Mouse (Mus musculus) MN1 (cell line): ENCODE measurements around the gene Brd3os.

ENCODE experiments used
- DNase-seq: peaks from one replicate; pipeline ENCODE4 v3.0.0-alpha.2; 2016; ENCODE audit warnings: low spot score

The Brd3os gene

DNA sequence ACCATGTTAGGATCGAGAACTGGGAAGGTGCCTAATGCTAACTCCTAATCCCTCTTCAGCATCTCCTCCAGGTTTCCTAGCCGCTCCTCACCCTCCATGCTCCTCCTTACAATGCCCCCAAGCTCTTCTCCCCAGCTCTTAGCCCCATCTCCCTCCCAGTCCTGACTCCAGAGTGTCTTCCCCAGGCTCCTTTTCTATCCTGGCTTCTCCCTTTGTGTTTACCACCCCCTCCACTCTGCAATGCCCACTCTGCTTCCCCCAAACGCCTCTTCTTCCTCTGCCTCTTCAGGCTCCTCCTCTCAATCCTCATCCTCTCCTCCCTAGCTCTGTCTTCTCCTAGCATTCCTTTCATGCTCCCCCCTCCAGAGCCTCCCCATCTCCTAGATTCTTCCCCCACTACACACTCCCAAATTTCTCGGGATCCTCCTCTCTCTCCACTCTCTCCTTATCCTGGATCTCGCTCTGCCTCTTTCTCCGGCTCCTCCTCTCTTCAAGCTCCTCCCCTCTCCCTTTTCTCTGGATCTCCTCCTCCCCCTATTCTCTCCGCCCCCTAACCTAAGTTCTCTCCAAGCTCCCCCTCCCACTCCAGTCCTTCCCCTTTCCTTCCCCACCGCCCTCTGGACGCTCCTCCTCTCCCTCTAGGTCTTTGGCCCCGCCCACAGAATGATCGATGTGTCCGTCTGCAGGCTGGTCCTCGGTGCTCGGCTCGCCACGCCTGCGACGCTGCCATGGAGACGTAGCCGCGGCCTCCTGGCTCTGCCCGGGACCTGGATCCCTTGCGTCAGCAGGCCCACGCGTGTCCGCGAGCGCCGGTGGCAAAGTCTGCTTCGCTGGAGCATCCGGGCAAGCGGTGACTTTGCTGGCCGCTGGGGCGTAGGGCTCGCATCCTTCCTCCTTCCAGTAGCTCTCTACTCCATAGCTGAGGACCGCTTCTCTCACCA lies at the start of gene Brd3os:
TSS of gene Brd3os (plus strand) at position 558 of the 941 bp plus-strand sequence.
- DNase-seq, result peak; percentile 97

DNA sequence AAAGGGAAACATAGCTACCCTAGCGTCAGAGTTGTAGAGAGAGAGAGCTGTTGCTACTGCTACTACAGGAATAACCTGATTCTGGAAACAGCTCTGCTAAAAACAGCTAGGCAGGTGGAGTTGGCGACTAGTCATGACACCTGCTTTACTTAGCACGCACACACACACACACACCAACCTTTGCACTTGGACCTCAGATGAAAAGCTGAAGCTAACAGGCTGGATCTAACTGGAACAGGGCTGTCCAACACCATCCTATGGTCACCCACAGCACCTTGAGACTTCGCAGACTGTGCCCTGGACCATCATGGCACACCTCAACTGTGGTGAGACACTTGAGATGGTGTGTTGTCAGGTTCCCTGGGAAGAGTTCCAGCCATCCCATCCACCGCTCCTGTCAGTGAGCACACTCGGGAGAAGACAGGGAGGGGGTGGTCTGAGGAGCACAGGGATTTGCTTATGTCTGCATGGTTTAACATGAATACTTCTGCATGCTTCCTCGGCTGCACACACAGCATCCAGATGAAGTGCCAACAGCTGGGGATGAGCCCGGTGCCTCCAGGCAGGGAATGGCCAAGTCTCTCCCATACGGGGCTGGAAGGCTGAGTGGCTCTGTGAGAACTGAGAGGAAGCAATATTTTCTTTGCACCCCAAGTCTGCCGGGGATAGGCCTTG lies 47.8 kb upstream of the Brd3os start:
- DNase-seq, result no peak

DNA sequence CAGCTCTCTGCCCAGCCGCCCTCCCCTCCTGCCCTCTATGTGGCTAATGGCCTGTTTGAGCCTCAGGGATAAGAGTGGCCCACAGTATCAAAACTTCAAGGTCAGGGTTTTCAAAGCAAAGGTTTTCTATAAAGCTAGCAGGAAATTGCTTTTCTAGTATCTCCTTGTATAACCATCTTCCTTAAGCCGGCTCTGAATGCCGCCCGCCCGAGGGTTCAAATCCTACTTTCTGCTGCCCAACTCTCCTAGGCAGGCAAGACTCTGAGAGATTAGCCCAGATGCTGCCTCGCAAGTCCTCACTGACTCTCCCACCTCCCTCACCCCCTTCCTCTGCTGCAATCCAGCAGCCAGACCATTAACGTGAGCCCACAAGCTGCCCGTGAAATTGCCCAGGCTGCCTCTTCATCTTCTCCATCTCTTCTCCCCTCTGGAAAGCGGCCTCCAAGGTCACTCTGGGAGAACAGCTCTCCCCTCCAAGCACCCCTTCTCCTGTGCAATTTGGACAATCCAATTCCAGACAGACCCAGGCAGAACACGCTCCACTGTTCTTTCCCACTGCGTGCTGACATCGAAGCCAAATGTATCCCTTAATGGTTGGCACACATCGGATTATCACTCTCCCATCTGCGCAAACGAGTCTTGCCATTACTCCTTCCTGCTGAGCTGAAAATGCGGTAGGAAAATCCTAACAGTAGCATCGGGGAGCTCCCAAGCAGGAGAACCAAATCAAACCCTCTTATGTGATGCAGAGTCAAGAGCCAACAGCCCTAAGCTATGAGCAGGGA lies 45.3 kb upstream of the Brd3os start:
- DNase-seq, result no peak

DNA sequence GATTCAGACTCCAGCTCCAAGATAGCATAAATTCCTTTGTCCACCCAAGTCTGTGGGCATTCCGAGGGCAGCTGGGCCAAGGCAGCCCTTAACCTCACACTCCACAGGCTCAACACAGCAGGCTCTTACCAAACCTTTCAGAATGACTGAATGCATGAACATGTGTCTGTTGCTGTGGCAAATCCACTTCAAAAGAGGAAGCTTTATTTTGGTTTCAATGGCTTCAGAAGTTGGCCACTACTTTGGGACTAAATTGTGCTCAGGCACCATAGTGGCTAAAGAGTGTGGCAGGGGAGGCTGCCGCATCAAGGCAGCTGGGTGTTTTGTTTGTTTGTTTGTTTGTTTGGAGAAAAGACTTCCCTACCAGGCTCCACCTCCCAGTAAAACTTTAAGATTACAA lies 42.0 kb upstream of the Brd3os start:
- DNase-seq, result no peak

DNA sequence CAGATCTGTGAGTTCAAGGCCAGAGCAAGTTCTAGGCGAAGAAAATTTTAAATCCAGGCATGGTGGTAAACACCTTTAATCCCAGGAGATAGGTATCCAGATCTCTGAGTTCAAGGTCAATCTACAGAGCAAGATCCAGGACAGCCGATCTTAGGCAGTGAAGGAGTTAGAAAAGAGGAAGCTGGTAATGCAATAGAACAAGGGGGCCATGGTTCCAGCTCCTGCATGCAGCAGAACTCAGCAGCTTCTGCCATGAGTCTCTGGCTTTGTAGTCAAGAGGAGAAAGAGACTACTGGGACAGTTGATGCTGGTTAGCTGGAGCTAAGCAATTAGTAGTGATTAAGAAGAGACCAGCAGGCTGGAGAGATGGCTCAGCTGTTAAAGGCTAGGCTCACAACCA lies 40.6 kb upstream of the Brd3os start:
- no peak for DNase-seq

DNA sequence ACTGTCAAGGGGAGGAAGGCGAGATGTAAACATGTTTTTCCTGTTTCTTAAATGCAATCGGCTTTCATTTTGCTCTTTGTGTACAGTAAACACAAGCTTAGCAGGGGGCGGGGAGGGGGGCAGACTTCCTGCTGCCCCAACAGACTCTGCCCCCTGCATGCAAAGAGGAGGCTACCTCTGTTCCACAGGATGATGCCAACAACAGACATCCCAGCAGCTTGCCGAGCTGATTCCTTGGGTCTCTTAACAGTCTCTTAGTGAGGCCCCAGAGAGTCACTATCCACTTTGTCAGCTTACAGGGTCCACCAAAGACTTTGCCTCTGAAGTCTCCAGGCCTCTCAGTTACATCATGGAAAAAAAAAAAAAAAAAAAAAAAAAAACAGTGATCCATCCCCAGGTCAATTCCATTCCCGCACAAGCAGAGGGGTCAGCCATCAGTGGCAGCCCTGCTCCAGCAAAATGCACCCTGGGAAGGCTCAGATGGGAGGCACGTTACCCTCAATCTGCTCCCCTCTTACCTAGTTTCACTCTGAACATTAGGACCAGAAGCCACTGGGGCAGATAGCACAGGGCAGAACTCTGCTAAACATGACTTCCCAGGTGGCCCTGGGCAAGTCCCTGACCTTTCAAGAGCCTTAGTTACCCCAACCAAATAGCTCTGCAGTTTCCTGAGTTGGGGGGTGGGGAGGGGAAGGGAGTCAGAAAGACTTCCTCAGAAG lies 37.6 kb upstream of the Brd3os start:
- DNase-seq, result no peak

DNA sequence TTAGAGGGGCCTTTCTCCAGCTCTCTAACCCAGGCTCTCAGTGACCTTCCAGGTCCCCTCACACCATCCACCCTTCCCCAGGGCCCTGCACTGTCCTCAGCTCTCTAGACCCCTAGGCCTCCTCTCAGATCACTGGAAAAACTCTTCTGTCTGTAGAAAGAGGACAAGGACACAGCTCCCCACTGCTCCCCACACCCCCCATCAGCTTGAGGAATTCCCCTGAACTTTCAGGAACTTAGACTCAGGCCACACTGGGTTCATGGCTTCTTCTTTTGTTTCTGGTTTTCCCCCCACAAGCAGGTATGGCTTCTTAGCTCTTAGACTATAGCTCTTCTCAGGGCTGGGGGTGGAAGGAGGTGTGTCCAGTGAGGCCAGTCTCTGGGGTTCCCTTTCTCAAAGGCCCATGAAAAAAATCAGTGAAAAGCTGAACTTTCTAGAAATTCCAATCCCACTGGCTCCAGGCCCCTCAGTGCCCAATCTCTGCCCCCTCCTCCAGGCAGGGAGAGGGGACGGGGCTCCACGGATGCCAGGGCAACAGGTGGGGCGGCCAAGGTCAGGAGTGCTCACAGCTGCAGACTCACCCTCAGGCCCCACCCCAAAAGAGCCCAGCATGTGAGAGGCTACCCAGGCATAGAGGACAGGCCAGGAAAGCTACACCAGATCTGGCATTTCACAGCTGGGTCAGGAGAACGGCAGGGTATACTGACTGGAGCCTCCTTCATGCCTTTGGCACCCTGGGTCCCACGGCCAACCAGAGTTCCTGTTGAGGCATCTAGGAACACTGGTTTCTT lies 36.8 kb upstream of the Brd3os start:
- no peak for DNase-seq

DNA sequence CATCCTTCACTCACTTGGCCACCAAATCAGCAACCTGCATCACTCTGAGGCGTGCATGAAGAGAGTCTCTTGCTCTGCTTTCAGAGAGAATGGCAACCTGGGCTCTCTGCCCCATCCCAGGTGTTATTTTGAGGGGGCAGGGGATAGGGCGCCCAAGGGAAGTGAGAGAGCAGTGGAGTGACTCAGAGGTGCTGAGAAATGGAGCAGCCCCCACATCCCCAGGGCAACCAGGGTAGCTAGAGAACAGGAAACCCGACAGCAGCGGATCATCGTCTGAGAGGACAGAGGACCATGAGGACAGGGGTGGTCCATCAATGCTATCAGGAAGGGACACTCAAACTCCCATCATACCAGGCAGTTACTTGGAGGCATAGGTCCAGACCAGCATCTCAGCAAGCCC lies 35.2 kb upstream of the Brd3os start:
- no peak for DNase-seq

DNA sequence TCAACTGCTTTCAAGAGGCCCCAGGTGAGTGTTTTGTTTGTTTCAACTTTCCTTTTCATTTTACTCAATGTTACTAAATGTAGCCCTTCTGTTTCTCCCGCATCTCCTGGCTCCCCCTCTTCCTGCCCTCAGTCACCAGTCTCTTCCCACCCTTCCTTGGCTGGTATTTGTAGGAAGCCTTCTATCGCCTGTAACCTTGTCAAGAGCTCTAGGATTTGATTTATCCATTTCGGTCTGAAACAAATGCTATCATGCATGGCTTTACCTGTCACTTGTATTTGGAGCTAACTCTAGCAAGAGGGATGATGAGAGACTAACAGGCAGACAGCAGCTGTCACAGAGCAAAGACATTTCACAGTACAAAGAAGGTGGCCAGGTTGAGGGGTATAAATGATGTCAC lies 33.9 kb upstream of the Brd3os start:
- no peak for DNase-seq

DNA sequence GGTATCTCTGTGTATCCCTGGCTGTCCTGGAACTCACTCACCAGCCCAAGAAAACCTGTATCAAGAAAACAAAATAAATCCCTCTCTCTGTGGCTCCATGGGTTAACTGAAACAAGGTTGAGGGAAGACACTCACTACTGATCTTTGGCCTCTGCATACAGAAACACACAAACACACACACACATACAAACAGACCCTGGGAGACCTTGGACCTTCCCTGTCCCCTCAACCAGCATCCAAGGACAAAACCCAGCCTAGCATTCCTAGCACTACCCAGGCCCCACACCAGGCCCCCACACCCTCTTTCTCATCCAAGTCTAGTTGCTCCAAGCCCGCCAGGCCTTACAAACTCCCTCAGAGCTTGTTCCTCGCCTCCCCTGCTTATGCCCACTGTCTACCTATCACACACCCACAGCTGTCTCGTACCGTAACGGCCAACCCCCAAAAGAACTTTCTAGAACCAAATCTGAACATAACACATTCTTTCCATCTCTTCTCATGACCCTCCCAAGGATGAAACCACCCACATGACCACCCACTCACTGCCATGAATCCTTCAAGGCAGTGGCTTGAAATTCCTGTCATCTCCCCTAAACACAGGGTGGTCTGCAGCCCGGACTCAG lies 31.5 kb upstream of the Brd3os start:
- DNase-seq, result no peak

DNA sequence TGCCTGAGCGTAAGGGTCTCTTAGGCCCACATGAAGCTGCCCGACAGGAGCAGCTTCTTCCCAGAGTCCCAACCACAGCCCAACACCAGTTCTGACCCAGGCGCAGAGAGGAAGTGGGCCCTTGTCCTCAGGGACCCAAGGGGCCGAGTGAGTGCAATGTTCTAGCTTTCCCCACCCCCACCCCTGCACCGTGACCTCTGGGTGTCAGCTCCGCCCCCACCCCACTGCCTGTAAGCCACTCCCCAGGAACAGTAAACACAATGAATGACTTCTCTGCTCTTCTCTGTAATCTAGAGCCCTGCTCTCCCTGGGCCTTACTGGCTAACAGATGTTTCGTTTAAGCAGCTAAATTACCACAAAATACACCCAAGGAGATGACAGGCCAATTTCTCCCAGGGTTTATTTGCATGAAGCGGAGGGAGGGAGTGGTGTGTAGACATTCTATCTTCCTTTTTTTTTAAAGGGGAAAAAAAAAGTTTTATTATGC lies 30.4 kb upstream of the Brd3os start:
- DNase-seq, result no peak

DNA sequence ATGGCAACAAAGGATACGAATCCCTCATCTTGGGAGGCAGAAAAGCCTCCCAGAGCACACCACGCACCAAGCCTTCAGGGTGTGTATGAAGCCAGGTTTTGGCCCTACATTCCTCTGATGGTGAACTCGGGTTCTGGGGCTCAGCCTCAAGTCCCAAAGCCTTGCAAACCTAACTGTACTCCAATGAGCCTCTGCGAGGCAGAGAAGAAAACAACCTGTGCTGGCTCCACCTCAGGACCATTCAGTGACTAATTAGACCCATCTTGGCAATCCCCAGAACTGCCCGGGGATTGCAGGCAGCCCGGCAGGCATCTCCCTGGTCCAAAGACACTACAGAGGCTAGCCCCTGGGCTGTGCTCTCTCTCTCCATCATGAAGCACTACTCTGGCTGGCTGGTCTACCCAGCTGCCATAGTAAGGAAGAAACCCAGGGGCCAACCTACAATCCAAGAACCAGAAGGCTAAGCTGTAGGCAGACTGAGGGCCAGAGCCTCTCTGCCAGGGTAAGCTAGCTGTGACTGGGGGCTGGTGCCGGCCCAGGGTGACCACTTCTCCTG lies 29.8 kb upstream of the Brd3os start:
- no peak for DNase-seq

DNA sequence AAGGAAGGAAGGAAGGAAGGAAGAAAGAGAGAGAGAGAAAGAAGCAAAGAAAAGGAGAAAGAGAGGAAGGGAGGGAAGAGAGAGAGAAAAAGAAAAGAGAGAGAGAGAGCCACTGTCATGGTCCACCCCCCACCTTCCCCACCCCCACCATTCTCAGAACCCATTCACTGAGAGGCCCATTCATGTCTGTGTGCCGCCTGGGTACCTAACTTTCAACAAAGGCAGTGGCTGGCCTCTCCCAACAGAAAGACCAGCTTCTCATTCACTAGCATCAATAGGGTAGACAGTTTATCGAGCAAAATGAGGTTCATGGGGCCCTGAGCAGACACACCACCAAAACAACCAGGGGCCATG lies 28.6 kb upstream of the Brd3os start:
- no peak for DNase-seq

DNA sequence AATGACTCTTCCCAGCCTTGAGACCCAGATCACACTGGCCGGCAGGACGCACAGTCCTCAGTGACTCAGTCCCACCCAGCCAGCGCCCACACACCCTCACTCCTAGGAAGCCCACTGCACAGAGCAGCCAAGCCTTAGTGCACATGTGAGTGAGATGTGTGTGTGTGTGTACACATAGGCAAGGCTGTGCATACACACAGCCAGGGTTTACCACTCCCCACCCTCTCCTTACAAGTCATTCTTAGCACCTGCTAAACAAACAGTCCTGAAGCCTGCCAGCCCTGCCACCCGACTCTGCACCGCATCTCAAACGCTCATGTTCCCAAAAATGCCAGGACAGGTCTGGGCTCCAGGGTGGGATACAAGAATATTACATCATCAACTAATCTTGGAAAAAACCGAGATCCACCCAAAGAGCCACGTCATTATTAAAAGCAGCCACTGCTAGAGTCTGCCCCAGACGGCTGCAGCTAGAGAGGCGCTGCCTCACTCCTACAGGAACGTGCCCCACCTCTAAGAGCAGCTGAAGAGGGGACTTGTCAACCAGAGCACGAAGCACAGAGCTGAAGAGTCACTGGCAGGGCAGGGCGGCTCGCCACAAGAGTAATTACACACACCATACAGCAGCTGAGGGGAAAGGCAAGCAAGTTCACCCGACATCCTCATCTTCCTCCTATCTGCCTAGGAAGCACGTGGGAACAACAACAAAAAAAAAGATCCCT lies 28.0 kb upstream of the Brd3os start:
- no peak for DNase-seq

DNA sequence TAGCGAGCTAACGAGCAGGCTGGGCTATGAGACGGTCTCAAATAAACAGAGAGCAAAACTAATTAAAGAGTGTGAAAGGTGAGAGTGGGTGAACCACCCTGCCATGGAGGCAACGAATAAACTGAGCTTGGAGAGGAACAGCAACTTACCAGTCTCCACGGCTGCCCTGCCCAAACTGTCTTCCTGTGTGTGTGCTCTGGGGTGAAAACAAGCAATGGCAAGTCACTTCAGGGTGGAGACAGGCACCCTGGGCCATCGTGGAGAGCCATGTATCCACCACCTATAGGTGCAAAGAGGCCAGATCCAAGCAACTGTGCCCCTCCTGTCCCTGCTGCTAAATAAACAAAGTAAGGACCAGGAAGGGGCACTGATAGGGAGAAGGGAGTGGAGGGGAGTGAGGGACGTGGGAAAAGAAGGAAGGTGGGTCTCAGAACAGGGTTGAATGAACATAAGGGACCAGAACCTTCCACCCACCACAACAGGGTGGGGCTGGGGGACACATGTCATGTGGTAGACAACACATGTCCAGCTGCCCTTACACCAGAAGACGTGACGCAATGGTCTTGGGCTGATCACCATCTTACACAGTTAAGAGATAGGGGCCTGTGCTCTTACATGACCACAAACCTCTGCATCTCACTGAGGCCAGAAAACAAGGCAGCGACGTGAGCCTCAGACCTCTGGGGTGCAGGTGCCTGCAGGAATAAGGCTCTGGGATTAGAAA lies 26.9 kb upstream of the Brd3os start:
- DNase-seq, result no peak

DNA sequence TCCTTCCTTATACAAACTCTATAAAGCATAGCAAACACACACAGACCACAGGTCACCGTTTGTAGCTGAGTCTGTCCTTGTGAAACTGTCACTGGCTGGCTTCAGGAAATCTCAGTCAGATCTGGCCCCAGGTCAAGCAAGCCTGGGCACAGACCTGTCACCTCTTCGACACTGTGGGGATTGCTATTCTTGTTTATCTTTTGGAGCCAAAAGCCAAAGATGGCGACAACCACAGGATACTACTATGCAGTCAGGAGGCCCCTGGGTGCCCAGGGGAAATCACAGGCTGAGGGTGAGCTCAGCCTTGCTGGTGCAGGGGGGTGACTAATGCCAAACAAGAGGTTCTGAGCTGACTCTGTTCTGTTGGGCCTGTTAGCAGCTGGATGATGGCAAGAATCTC lies 25.7 kb upstream of the Brd3os start:
- no peak for DNase-seq

DNA sequence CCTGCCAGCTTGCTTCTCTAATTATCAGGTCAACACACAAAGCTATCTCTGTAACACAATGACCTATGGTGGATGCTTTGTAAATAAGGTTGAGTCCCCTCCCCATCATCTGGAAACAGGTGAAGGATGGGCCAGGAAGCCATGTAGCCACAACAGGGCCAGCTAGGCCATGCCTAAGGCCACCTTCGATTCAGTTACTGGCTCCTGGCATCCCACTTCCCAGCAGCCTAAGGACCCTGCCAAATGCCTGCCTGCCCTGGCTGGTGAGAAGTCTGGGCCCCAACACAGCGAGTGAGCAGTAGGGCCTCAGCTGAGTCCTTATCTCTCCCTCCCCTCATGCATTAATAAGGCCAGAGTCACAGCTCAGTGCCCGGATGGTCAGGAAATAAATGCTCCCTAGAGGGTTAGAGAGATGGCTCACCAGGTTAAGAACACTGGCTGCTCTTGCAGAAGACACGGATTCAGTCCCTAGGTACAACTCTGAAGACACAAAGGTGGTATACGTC lies 24.4 kb upstream of the Brd3os start:
- DNase-seq, result peak; percentile 41

DNA sequence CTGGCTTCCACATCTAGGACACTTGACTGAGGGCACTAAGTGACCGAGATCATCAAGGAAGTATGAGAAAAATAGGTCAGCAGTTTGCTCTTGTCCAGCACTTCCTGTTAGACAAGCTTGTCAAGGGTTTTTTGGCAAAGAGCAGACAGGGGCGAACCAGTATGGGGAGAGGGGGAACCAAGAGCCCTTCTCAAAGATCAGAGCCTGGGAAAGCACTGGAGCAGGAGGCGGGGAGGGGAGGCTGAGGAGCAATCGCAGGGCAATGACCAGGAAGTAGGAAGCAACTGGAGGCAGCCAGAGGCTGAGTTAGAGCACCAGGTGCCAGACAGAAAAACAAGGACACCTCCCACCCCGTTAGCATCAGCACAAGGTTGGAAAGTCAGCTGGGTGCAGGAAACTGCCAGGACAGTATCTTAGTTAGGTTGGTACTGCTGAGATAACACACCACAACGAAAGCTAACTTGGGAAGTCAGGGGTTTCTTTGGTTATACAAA lies 23.5 kb upstream of the Brd3os start:
- no peak for DNase-seq
